Mouse (Mus musculus) common myeloid progenitor, adult 5-6 weeks (primary cell): ENCODE data around the gene Npas4. TPM values are rescaled to one million over a fixed set of nuclear protein-coding genes. Genes with fewer than 3 reads are reported as not detected.

ENCODE experiments used
- total RNA-seq: library from RNA; stranded (forward); fragments of 200-1000, 187-1606 nt; gene quantifications from 2 replicates; pipeline ENCODE4 v1.2.3, GENCODE M21; 2017

Npas4 gene
- total RNA-seq, 1 experiment from 2014 or later, result not detected

Other genes with a start within 250 kb of the Npas4 start
- 14.6 and 15.9 TPM in 2 replicates for gene Rbm4b, start 233.8 kb downstream of the Npas4 start, total RNA-seq
- gene Rbm4, start 196.4 kb downstream of the Npas4 start, total RNA-seq, result 70.3 and 72.6 TPM in 2 replicates
- 48.6 and 50.1 TPM in 2 replicates for gene Gm21992, start 178.7 kb downstream of the Npas4 start, total RNA-seq
- 22.6 and 28.6 TPM in 2 replicates for gene Rbm14, start 178.7 kb downstream of the Npas4 start, total RNA-seq
- 37.3 and 61.4 TPM in 2 replicates for gene Ccs, start 151.0 kb downstream of the Npas4 start, total RNA-seq
- gene Ccdc87, start 150.9 kb downstream of the Npas4 start, total RNA-seq, result not detected in 2 replicates
- 4.7 and 11.5 TPM in 2 replicates for gene Ctsf, start 135.2 kb downstream of the Npas4 start, total RNA-seq
- gene Actn3, start 112.4 kb downstream of the Npas4 start, total RNA-seq, result 0.37 TPM in 1 of 2 replicates, not detected in the other
- 9.2 and 9.6 TPM in 2 replicates for gene Zdhhc24, start 111.6 kb downstream of the Npas4 start, total RNA-seq
- gene Bbs1, start 83.7 kb downstream of the Npas4 start, total RNA-seq, result 3.8 and 4.8 TPM in 2 replicates
- 34.8 and 40.8 TPM in 2 replicates for gene Dpp3, start 62.0 kb downstream of the Npas4 start, total RNA-seq
- gene Peli3, start 47.2 kb downstream of the Npas4 start, total RNA-seq, result 0.14 TPM in 1 of 2 replicates, not detected in the other
- gene Mrpl11, start 28.2 kb downstream of the Npas4 start, total RNA-seq, result 56.0 and 82.6 TPM in 2 replicates
- gene Slc29a2, start 33.5 kb upstream of the Npas4 start, total RNA-seq, result 2.3 and 4.3 TPM in 2 replicates
- gene B4gat1, start 48.5 kb upstream of the Npas4 start, total RNA-seq, result 9.2 TPM in 1 of 2 replicates, not detected in the other
- 5.8 TPM in 1 of 2 replicates, not detected in the other for gene AC124502.3, start 48.6 kb upstream of the Npas4 start, total RNA-seq
- 27.8 and 28.5 TPM in 2 replicates for gene Brms1, start 51.0 kb upstream of the Npas4 start, total RNA-seq
- gene Rin1, start 60.2 kb upstream of the Npas4 start, total RNA-seq, result 0.15 and 0.18 TPM in 2 replicates
- 0.41 and 0.49 TPM in 2 replicates for gene Cd248, start 77.8 kb upstream of the Npas4 start, total RNA-seq
- not detected in 2 replicates for gene Tmem151a, start 95.2 kb upstream of the Npas4 start, total RNA-seq
- gene Yif1a, start 98.2 kb upstream of the Npas4 start, total RNA-seq, result 15.2 and 19.3 TPM in 2 replicates
- 0.46 TPM in 1 of 2 replicates, not detected in the other for gene Cnih2, start 108.2 kb upstream of the Npas4 start, total RNA-seq
- 62.3 and 67.7 TPM in 2 replicates for gene Rab1b, start 116.8 kb upstream of the Npas4 start, total RNA-seq
- gene Klc2, start 128.2 kb upstream of the Npas4 start, total RNA-seq, result 4.8 and 5.2 TPM in 2 replicates